In genomic region chr13:93902126-93902525, GRCm38 (mm10) we compare ENCODE assay signal across 21 mouse cellular contexts.
"Had no signal": no experiment of that assay in that cellular context is flagged by ENCODE, and none has a peak within 500 bp of the region (broad histone marks: within the 10 kb centered on the region; RNA-seq: fewer than 3 reads in every experiment).

No protein-coding gene starts in this region.

- H3K4me1 ChIP-seq: midbrain, embryonic 12.5 days; midbrain, embryonic 15.5 days; neural tube, embryonic 12.5 days; neural tube, embryonic 15.5 days had no signal

- H3K36me3 ChIP-seq: kidney, embryonic 15.5 days; limb, embryonic 13.5 days; midbrain, embryonic 12.5 days; midbrain, embryonic 15.5 days; neural tube, embryonic 12.5 days; neural tube, embryonic 15.5 days had no signal

- H3K4me3 ChIP-seq: kidney, embryonic 15.5 days; limb, embryonic 13.5 days; midbrain, embryonic 12.5 days; midbrain, embryonic 15.5 days; neural tube, embryonic 12.5 days; neural tube, embryonic 15.5 days had no signal

- ATAC-seq: liver, postnatal 0 days; lung, postnatal 0 days; midbrain, embryonic 15.5 days had no signal

- H3K27ac ChIP-seq: kidney, embryonic 15.5 days; limb, embryonic 13.5 days; liver, embryonic 14.5 days; macrophage; midbrain, embryonic 12.5 days; midbrain, embryonic 15.5 days; neural tube, embryonic 12.5 days; neural tube, embryonic 15.5 days; stomach, postnatal 0 days had no signal

- H3K9me3 ChIP-seq: kidney, embryonic 15.5 days; limb, embryonic 13.5 days; midbrain, embryonic 12.5 days; midbrain, embryonic 15.5 days; neural tube, embryonic 12.5 days; neural tube, embryonic 15.5 days had no signal

- H3K27me3 ChIP-seq: kidney, embryonic 15.5 days; limb, embryonic 13.5 days; midbrain, embryonic 12.5 days; midbrain, embryonic 15.5 days; neural tube, embryonic 12.5 days; neural tube, embryonic 15.5 days had no signal

- DNase-seq: kidney, postnatal 14 days; kidney, postnatal 4 days; left cerebral cortex, postnatal 4 days; lung, embryonic 14.5 days; right cerebral cortex, adult 18-20 months; right cerebral cortex, postnatal 14 days; right cerebral cortex, postnatal 4 days; thymus, adult 2 months; thymus, postnatal 14 days; thymus, postnatal 4 days had no signal

- H3K4me2 ChIP-seq: kidney, embryonic 15.5 days; limb, embryonic 13.5 days; lung, embryonic 14.5 days; midbrain, embryonic 12.5 days; midbrain, embryonic 15.5 days; neural tube, embryonic 12.5 days; neural tube, embryonic 15.5 days had no signal

- H3K9ac ChIP-seq: kidney, embryonic 15.5 days; limb, embryonic 13.5 days; liver, embryonic 14.5 days; liver, postnatal 0 days; lung, embryonic 14.5 days; midbrain, embryonic 12.5 days; midbrain, embryonic 15.5 days; neural tube, embryonic 12.5 days; neural tube, embryonic 15.5 days had no signal
